Mouse (Mus musculus) myocyte (in vitro differentiated cells): Measurements from ENCODE around the gene Rnf144a.

Source experiments
- MAX ChIP-seq: IDR thresholded peaks from one replicate; pipeline ENCODE4 v1.6.1; 2011; ENCODE audit warnings: low read depth, mild to moderate bottlenecking, control low read depth
- MYOG ChIP-seq, 3 experiments: IDR thresholded peaks; one replicate each; pipeline ENCODE4 v1.6.1; 2011; ENCODE audit warnings: control low read depth in 2 of 3, low read depth in 2 of 3, mild to moderate bottlenecking in 2 of 3; ENCODE audit not compliant: insufficient read length in 2 of 3, control insufficient read depth in 1 of 3, insufficient read depth in 1 of 3
- POLR2A ChIP-seq: IDR thresholded peaks from one replicate; pipeline ENCODE4 v1.6.1; 2011; ENCODE audit warnings: low read depth, mild to moderate bottlenecking, control low read depth, moderate library complexity; ENCODE audit not compliant: insufficient read length
- POLR2AphosphoS2 ChIP-seq: IDR thresholded peaks from one replicate; pipeline ENCODE4 v1.6.1; 2011; ENCODE audit warnings: low read depth, control low read depth; ENCODE audit not compliant: insufficient read length
- SRF ChIP-seq: IDR thresholded peaks from one replicate; pipeline ENCODE4 v1.6.1; 2011; ENCODE audit warnings: low read depth; ENCODE audit not compliant: control insufficient read depth, insufficient read length
- USF1 ChIP-seq: IDR thresholded peaks from one replicate; pipeline ENCODE4 v1.6.1; 2011; ENCODE audit warnings: low read depth, mild to moderate bottlenecking, control low read depth, moderate library complexity

DNA sequence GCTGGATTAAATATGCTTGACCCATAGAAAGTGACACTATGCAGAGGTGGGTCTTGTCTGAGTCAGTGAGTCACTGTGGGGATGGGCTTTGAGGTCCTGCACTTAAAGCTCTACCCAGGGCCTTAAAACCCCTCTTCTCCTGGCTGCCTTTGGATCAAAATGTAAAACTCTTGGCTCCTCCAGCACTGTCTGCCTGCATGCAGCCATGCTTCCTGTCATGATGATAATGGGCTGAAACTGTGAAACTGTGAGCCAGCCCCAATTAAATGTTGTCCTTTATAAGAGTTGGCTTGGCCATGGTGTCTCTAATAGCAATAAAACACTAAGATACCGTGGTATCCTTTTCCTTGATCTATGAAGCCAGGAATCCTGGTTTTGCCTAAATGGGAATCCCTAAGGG, 13.8 kb downstream of the Rnf144a start:
- TF ChIP-seq POLR2A (no peak), USF1 (no peak), MYOG (IDR thresholded peaks at IDR 0.05; ENCODE audit: control insufficient read depth in 1 of 3, insufficient read depth in 1 of 3, insufficient read length in 2 of 3, low read depth in 2 of 3) (no peak), MAX (no peak), SRF (no peak), POLR2AphosphoS2 (no peak)
